9 mouse cellular contexts compared by ENCODE assay signal in genomic region chrY:90738841-90739530, GRCm38 (mm10). TPM values are rescaled to one million over a fixed set of nuclear protein-coding genes. Genes with fewer than 3 reads are reported as not detected.
DNase-seq lines count a peak whose midpoint lies in the region; TF ChIP-seq lines count a peak whose summit lies in the region.
"Not testable (repeated sequence)": the region's sequence is repeated elsewhere in the genome, so short reads cannot be mapped to it uniquely, and the experiment has no call there.
"Had no signal": no experiment of that assay in that cellular context is flagged by ENCODE, and none has a peak within 500 bp of the region (broad histone marks: within the 10 kb centered on the region; RNA-seq: fewer than 3 reads in every experiment).

No protein-coding gene starts in this region.

- not testable (repeated sequence) for H3K27me3 ChIP-seq in midbrain, embryonic 10.5 days (ENCODE audit: low read depth, poor library complexity, severe bottlenecking); spleen, adult 2 months (ENCODE audit: control insufficient read depth, insufficient read depth, low read length)

- intact Hi-C loops in gastrocnemius, postnatal 14 days (cut with DNase I; ENCODE audit: low total_unique reads); left cerebral cortex, postnatal 4 days (cut with DNase I): not testable (repeated sequence)

- TF ChIP-seq CTCF in spleen, adult 2 months (IDR thresholded peaks at IDR 0.05; ENCODE audit: extremely low read depth, insufficient read depth, insufficient read length, insufficient replicate concordance), result not testable (repeated sequence)

- H3K4me1 ChIP-seq in midbrain, embryonic 10.5 days; spleen, adult 2 months (ENCODE audit: control insufficient read depth, insufficient read depth, insufficient read length): not testable (repeated sequence)

- not testable (repeated sequence) for H3K27ac ChIP-seq in midbrain, embryonic 10.5 days (replicated peaks); spleen, adult 2 months (ENCODE audit: insufficient read depth, low read length)

- not testable (repeated sequence) for H3K4me3 ChIP-seq in midbrain, embryonic 10.5 days; spleen, adult 2 months (ENCODE audit: extremely low read depth, insufficient read depth, insufficient read length)

- peaks cover 57% of the 10 kb centered on the region for H3K9me3 ChIP-seq in midbrain, embryonic 10.5 days (replicated peaks)

- peaks cover 43% of the 10 kb centered on the region for H3K36me3 ChIP-seq in midbrain, embryonic 10.5 days
- H3K36me3 ChIP-seq in spleen, adult 2 months (ENCODE audit: control insufficient read depth, insufficient read depth, low read length), result peaks cover 15% of the 10 kb centered on the region

- WGBS in midbrain, embryonic 10.5 days, result 73% methylated on average over 28 of the region's 28 CpGs
- 74% methylated on average over 28 of the region's 28 CpGs for WGBS in spleen, adult 2 months

- not testable (repeated sequence) for TF ChIP-seq POLR2A in spleen, adult 2 months (IDR thresholded peaks at IDR 0.05; ENCODE audit: low read depth, low read length)

- peak; percentile 46 to 72 for DNase-seq in adrenal gland, adult 18-20 months (ENCODE audit: low spot score in 2 of 2)
- peak; percentile 66 for DNase-seq in embryo, embryonic 9.5 days (ENCODE audit: extremely low spot score)
- DNase-seq in gastrocnemius, postnatal 14 days, result peak; percentile 30
- peak; percentile 78 for DNase-seq in induced T-regulatory cell, adult 2 months (ENCODE audit: low read depth)
- DNase-seq in left cerebral cortex, postnatal 4 days, result peak; percentile 51
- peak; percentile 66 for DNase-seq in midbrain, embryonic 10.5 days (ENCODE audit: low spot score)
- DNase-seq in spleen, adult 2 months (ENCODE audit: low read depth in 1 of 2, low spot score in 2 of 2), result peak; percentile 53 to 66

RNA-seq across cellular contexts. Expression of gene Gm21860, which starts 15.6 kb away (rescaled TPM):
- total RNA-seq in adrenal gland, adult 18-20 months (2021), result not detected
- total RNA-seq in gastrocnemius, postnatal 14 days (2021), result not detected
- not detected for total RNA-seq in left cerebral cortex, postnatal 4 days (2021)
- polyA plus RNA-seq in midbrain, embryonic 10.5 days (2016; fragmentation: Nextera tagmentation; extraction: Ambion mirVana), result not detected in 2 replicates
- not detected in 2 replicates for polyA plus RNA-seq in spleen, adult 2 months (2012; rRNA removed)
- polyA plus RNA-seq: frontal cortex, adult 2 months; liver, embryonic 16.5 days had no signal

RNA-seq across cellular contexts. Expression of gene Gm47283, which starts 45.6 kb away (rescaled TPM):
- not detected for total RNA-seq in adrenal gland, adult 18-20 months (2021)
- total RNA-seq in gastrocnemius, postnatal 14 days (2021), result not detected
- not detected for total RNA-seq in left cerebral cortex, postnatal 4 days (2021)
- polyA plus RNA-seq in midbrain, embryonic 10.5 days (2016; fragmentation: Nextera tagmentation; extraction: Ambion mirVana), result not detected in 2 replicates
- polyA plus RNA-seq in spleen, adult 2 months (2012; rRNA removed), result not detected in 2 replicates
- polyA plus RNA-seq: frontal cortex, adult 2 months; liver, embryonic 16.5 days had no signal
